Mouse (Mus musculus) T-helper 1 cell (primary cell): Measurements from ENCODE around the gene Top1.

Experiments
- in situ Hi-C: fragments of 300-600 bp; cut with MboI, MseI; formaldehyde crosslinking; loops from one replicate; pipeline ENCODE4 v1.15.1; 2025; ENCODE audit warnings: high pct_unique_total_duplicates

Top1 gene

GRCm38 (mm10) chr2:160740521-160741156 is 95.0 kb downstream of the Top1 start:
- in situ Hi-C loops = no loop called here

- in situ Hi-C loops = no loop called here
Measured at GRCm38 (mm10) chr2:160741580-160741979, 95.9 kb downstream of the Top1 start.

GRCm38 (mm10) chr2:160742161-160742609 is 96.5 kb downstream of the Top1 start:
- in situ Hi-C loops = no loop called here

GRCm38 (mm10) chr2:160744040-160744822 is 98.5 kb downstream of the Top1 start:
- in situ Hi-C loops = no loop called here

GRCm38 (mm10) chr2:160744823-160745210 is 99.1 kb downstream of the Top1 start:
- in situ Hi-C loops = no loop called here

GRCm38 (mm10) chr2:160745497-160745896 is 99.8 kb downstream of the Top1 start:
- in situ Hi-C loops = no loop called here

- in situ Hi-C loops = no loop called here
Measured at GRCm38 (mm10) chr2:160746637-160747036, 100.9 kb downstream of the Top1 start.

- in situ Hi-C loops = no loop called here
Measured at GRCm38 (mm10) chr2:160747075-160747474, 101.4 kb downstream of the Top1 start.

GRCm38 (mm10) chr2:160756583-160757203 is 111.0 kb downstream of the Top1 start:
- in situ Hi-C loops = loop anchor here (25.0 kb wide), 1 partner anchor 131 kb away; the partner anchor contains the start of gene Lpin3

- in situ Hi-C loops = loop anchor here (25.0 kb wide), 1 partner anchor 127 kb away; the partner anchor contains the start of gene Lpin3
Measured at GRCm38 (mm10) chr2:160760433-160761184, 114.9 kb downstream of the Top1 start.

- in situ Hi-C loops = loop anchor here (25.0 kb wide), 1 partner anchor 123 kb away; the partner anchor contains the start of gene Lpin3
Measured at GRCm38 (mm10) chr2:160763816-160764215, 118.1 kb downstream of the Top1 start.

GRCm38 (mm10) chr2:160764386-160764785 is 118.7 kb downstream of the Top1 start:
- in situ Hi-C loops = loop anchor here (25.0 kb wide), 1 partner anchor 123 kb away; the partner anchor contains the start of gene Lpin3

- in situ Hi-C loops = loop anchor here (25.0 kb wide), 1 partner anchor 122 kb away; the partner anchor contains the start of gene Lpin3
Measured at GRCm38 (mm10) chr2:160765096-160765495, 119.4 kb downstream of the Top1 start.

- in situ Hi-C loops = loop anchor here (25.0 kb wide), 1 partner anchor 121 kb away; the partner anchor contains the start of gene Lpin3
Measured at GRCm38 (mm10) chr2:160766371-160766771, 120.7 kb downstream of the Top1 start.

- in situ Hi-C loops = loop anchor here (25.0 kb wide), 1 partner anchor 120 kb away; the partner anchor contains the start of gene Lpin3
Measured at GRCm38 (mm10) chr2:160767201-160767600, 121.5 kb downstream of the Top1 start.

- in situ Hi-C loops = loop anchor here (25.0 kb wide), 1 partner anchor 119 kb away; the partner anchor contains the start of gene Lpin3
Measured at GRCm38 (mm10) chr2:160768097-160768695, 122.5 kb downstream of the Top1 start.

GRCm38 (mm10) chr2:160768997-160769396 is 123.3 kb downstream of the Top1 start:
- in situ Hi-C loops = loop anchor here (25.0 kb wide), 1 partner anchor 118 kb away; the partner anchor contains the start of gene Lpin3

- in situ Hi-C loops = loop anchor here (25.0 kb wide), 1 partner anchor 117 kb away; the partner anchor contains the start of gene Lpin3
Measured at GRCm38 (mm10) chr2:160770409-160770808, 124.7 kb downstream of the Top1 start.

GRCm38 (mm10) chr2:160770871-160771270 is 125.2 kb downstream of the Top1 start:
- in situ Hi-C loops = loop anchor here (25.0 kb wide), 1 partner anchor 116 kb away; the partner anchor contains the start of gene Lpin3
